Mouse (Mus musculus) embryonic facial prominence, embryonic 15.5 days (tissue): ENCODE measurements around the gene Zfpm1. TPM values are rescaled to one million over a fixed set of nuclear protein-coding genes. Genes with fewer than 3 reads are reported as not detected.
A peak's percentile ranks its signal among the peaks of the same experiment; 100 is the strongest.

Experiments
- ATAC-seq: fragments of 200-750 bp; cut with Nextera tagmentation; 2 replicates; pipeline ENCODE4 v1.8.0; 2017; ENCODE audit warnings: low read depth, moderate TSS enrichment; ENCODE audit not compliant: insufficient number of reproducible peaks, low FRiP score, low TSS enrichment
- H3K27ac ChIP-seq: fragments of 300-500 bp; sonication (generic); replicated peaks from 2 replicates; pipeline ENCODE4 v1.5.1; 2015; ENCODE audit warnings: mild to moderate bottlenecking, inconsistent platforms
- H3K27me3 ChIP-seq: fragments of 300-500 bp; sonication (generic); 2 replicates; pipeline ENCODE4 v1.6.1; 2015; ENCODE audit warnings: inconsistent platforms
- H3K36me3 ChIP-seq: fragments of 300-500 bp; sonication (generic); 2 replicates; pipeline ENCODE4 v1.6.1; 2015; ENCODE audit warnings: mild to moderate bottlenecking, inconsistent platforms
- H3K4me1 ChIP-seq: fragments of 300-500 bp; sonication (generic); 2 replicates; pipeline ENCODE4 v1.6.1; 2015; ENCODE audit warnings: inconsistent platforms
- H3K4me2 ChIP-seq: fragments of 300-500 bp; sonication (generic); replicated peaks from 2 replicates; pipeline ENCODE4 v1.6.1; 2015; ENCODE audit warnings: mild to moderate bottlenecking, inconsistent platforms
- H3K4me3 ChIP-seq: fragments of 300-500 bp; sonication (generic); replicated peaks from 2 replicates; pipeline ENCODE4 v1.5.1; 2015; ENCODE audit warnings: mild to moderate bottlenecking, inconsistent platforms
- H3K9ac ChIP-seq: fragments of 300-500 bp; sonication (generic); 2 replicates; pipeline ENCODE4 v1.6.1; 2015; ENCODE audit warnings: inconsistent platforms
- H3K9me3 ChIP-seq: fragments of 300-500 bp; sonication (generic); replicated peaks from 2 replicates; pipeline ENCODE4 v1.6.1; 2016; ENCODE audit warnings: inconsistent platforms
- WGBS: fragments of 180-500 bp; shearing (Covaris S2); methylation state at CpG from one replicate; pipeline ENCODE4 v1.1.7; 2015; 5-methylcytosine and 5-hydroxymethylcytosine counted together
- polyA plus RNA-seq: library from polyadenylated mRNA; unstranded; fragments of >200 nt; fragmentation: Nextera tagmentation; extraction: Ambion mirVana; gene quantifications from 2 replicates; pipeline ENCODE4 v1.2.1, GENCODE M21; 2015

Gene Zfpm1
- polyA plus RNA-seq, 1 experiment from 2014 or later: 1.6 TPM

- H3K36me3 ChIP-seq: no peaks in the 10 kb centered on the region
- peaks cover 11% of the 10 kb centered on the region for H3K4me1 ChIP-seq
- no peak overlapping the region for H3K27ac ChIP-seq
- 75% methylated on average over 11 of the region's 11 CpGs for WGBS
- no peak for ATAC-seq
- peaks cover 20% of the 10 kb centered on the region for H3K27me3 ChIP-seq
- H3K9me3 ChIP-seq: no peaks in the 10 kb centered on the region
- H3K4me3 ChIP-seq: no peak overlapping the region
- no peak overlapping the region for H3K4me2 ChIP-seq
- H3K9ac ChIP-seq: no peak overlapping the region
Measured at GRCm38 (mm10) chr8:122274651-122275391, 7.1 kb upstream of the Zfpm1 start.

- no peak for ATAC-seq
- Histone ChIP-seq H3K27ac (no peak overlapping the region), H3K9ac (no peak overlapping the region), H3K36me3 (no peaks in the 10 kb centered on the region), H3K9me3 (no peaks in the 10 kb centered on the region), H3K4me1 (peaks cover 21% of the 10 kb centered on the region), H3K27me3 (peaks cover 6% of the 10 kb centered on the region; the same call in 1 of the 2 replicates), H3K4me2 (no peak overlapping the region), H3K4me3 (no peak overlapping the region)
- 89% methylated on average over 5 of the region's 5 CpGs for WGBS
Measured at GRCm38 (mm10) chr8:122276308-122276707, 5.6 kb upstream of the Zfpm1 start.

GRCm38 (mm10) chr8:122277204-122277995 is 4.5 kb upstream of the Zfpm1 start:
- Histone ChIP-seq H3K9ac (no peak overlapping the region), H3K27me3 (0 out of 2 replicates have a peak, but pooled peaks cover 3% of the 10 kb centered on the region), H3K4me1 (peaks cover 21% of the 10 kb centered on the region), H3K36me3 (no peaks in the 10 kb centered on the region), H3K4me2 (no peak overlapping the region), H3K9me3 (no peaks in the 10 kb centered on the region), H3K4me3 (no peak overlapping the region), H3K27ac (no peak overlapping the region)
- 65% methylated on average over 18 of the region's 18 CpGs for WGBS
- no peak for ATAC-seq

GRCm38 (mm10) chr8:122280156-122280555 is 1.8 kb upstream of the Zfpm1 start:
- no peak for ATAC-seq
- H3K9ac ChIP-seq: no peak overlapping the region
- 59% methylated on average over 4 of the region's 4 CpGs for WGBS

GRCm38 (mm10) chr8:122280588-122281316 is 1.2 kb upstream of the Zfpm1 start:
- peak overlapping the region; percentile 99 for H3K4me2 ChIP-seq
- ATAC-seq: peak; percentile 0; the same call in 1 of the 2 replicates
- no peaks in the 10 kb centered on the region for H3K9me3 ChIP-seq
- H3K36me3 ChIP-seq: no peaks in the 10 kb centered on the region
- H3K27me3 ChIP-seq: peaks cover 26% of the 10 kb centered on the region
- 0 out of 2 replicates have a peak overlapping the region, but pooled peaks have one; percentile 10 for H3K9ac ChIP-seq
- H3K4me1 ChIP-seq: peaks cover 39% of the 10 kb centered on the region
- H3K27ac ChIP-seq: peak overlapping the region; percentile 66
- WGBS: 9% methylated on average over 20 of the region's 20 CpGs
- H3K4me3 ChIP-seq: peak overlapping the region; percentile 72

More at GRCm38 (mm10) chr8:122280156-122280555, 1.8 kb upstream of the Zfpm1 start:
- no peak overlapping the region for H3K27ac ChIP-seq
- H3K27me3 ChIP-seq: peaks cover 20% of the 10 kb centered on the region
- H3K36me3 ChIP-seq: no peaks in the 10 kb centered on the region
- no peak overlapping the region for H3K4me3 ChIP-seq
- H3K4me1 ChIP-seq: peaks cover 38% of the 10 kb centered on the region
- H3K9me3 ChIP-seq: no peaks in the 10 kb centered on the region
- no peak overlapping the region for H3K4me2 ChIP-seq

GRCm38 (mm10) chr8:122281317-122282034 is 465 bp upstream of the Zfpm1 start:
- ATAC-seq: peak; percentile 94
- peaks cover 39% of the 10 kb centered on the region for H3K4me1 ChIP-seq
- 0 out of 2 replicates have a peak overlapping the region, but pooled peaks have one; percentile 10 for H3K9ac ChIP-seq
- H3K27ac ChIP-seq: peak overlapping the region; percentile 73
- no peaks in the 10 kb centered on the region for H3K9me3 ChIP-seq
- H3K36me3 ChIP-seq: no peaks in the 10 kb centered on the region
- under 1% methylated on average over 39 of the region's 47 CpGs for WGBS
- H3K4me2 ChIP-seq: peak overlapping the region; percentile 99
- H3K4me3 ChIP-seq: peak overlapping the region; percentile 72
- H3K27me3 ChIP-seq: peaks cover 29% of the 10 kb centered on the region

- Histone ChIP-seq H3K9me3 (no peaks in the 10 kb centered on the region), H3K4me1 (peaks cover 39% of the 10 kb centered on the region), H3K4me3 (peak overlapping the region; percentile 72), H3K4me2 (peak overlapping the region; percentile 99), H3K36me3 (no peaks in the 10 kb centered on the region), H3K27ac (peak overlapping the region; percentile 69), H3K9ac (peak overlapping the region; percentile 57), H3K27me3 (peaks cover 28% of the 10 kb centered on the region)
- under 1% methylated on average over 56 of the region's 70 CpGs for WGBS
- ATAC-seq: no peak
Measured at GRCm38 (mm10) chr8:122282501-122283355, 787 bp downstream of the Zfpm1 start.

GRCm38 (mm10) chr8:122283356-122284202 is 1.6 kb downstream of the Zfpm1 start:
- under 1% methylated on average over 37 of the region's 37 CpGs for WGBS
- Histone ChIP-seq H3K4me2 (peak overlapping the region; percentile 99), H3K4me3 (peak overlapping the region; percentile 72), H3K9me3 (no peaks in the 10 kb centered on the region), H3K4me1 (peaks cover 39% of the 10 kb centered on the region), H3K9ac (peak overlapping the region; percentile 57; the same call in 1 of the 2 replicates), H3K27ac (peak overlapping the region; percentile 69), H3K27me3 (peaks cover 28% of the 10 kb centered on the region), H3K36me3 (no peaks in the 10 kb centered on the region)
- ATAC-seq: no peak

GRCm38 (mm10) chr8:122284203-122284658 is 2.3 kb downstream of the Zfpm1 start:
- Histone ChIP-seq H3K27ac (peak overlapping the region; percentile 69), H3K4me2 (peak overlapping the region; percentile 99), H3K9ac (peak overlapping the region; percentile 6; the same call in 1 of the 2 replicates), H3K4me1 (peaks cover 39% of the 10 kb centered on the region), H3K36me3 (no peaks in the 10 kb centered on the region), H3K27me3 (peaks cover 28% of the 10 kb centered on the region), H3K4me3 (peak overlapping the region; percentile 72), H3K9me3 (no peaks in the 10 kb centered on the region)
- ATAC-seq: no peak
- under 1% methylated on average over 32 of the region's 33 CpGs for WGBS
